Mouse (Mus musculus): Measurements from ENCODE around the gene Tmem210.

Gene Tmem210

DNA sequence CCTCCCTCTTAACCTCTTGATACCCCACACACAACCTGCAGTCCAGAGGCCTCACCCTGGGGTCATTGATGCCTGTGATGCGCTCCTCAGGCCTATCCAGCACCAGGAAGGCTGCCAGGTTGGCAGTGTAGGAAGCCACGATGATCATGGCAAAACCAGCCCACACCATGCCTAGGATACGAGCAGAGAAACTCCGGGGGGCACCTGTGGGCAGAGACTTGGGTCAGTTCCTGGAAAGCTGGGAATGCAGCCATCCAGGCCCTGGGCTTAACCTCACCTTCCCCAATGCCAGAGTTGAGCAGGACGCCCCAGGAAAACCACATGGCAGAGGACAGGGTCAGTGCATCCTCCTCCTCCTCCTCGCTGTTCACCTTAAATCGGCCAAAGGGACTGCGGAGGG is 9.1 kb downstream of the Tmem210 start:
- DNase-seq, result no peak

DNA sequence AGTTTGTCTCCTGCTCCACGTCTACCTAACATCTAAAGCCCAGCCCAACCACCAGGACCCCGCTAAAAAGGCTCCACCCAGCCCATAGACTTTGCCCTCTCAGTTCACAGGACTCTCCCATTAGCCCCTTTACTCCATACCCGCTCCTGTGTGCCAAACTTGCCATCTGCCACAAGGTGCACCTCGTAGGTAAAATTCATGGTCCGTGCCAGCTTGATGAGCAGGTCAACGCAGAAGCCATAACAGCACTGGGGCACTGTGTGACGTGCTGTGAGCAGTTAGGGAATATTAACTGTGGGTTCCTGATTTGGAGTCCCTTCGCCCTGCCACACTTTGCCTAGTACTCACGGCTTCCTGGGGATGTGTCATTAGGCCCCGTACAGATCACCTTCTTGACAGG is 10.1 kb downstream of the Tmem210 start:
- no peak for DNase-seq

DNA sequence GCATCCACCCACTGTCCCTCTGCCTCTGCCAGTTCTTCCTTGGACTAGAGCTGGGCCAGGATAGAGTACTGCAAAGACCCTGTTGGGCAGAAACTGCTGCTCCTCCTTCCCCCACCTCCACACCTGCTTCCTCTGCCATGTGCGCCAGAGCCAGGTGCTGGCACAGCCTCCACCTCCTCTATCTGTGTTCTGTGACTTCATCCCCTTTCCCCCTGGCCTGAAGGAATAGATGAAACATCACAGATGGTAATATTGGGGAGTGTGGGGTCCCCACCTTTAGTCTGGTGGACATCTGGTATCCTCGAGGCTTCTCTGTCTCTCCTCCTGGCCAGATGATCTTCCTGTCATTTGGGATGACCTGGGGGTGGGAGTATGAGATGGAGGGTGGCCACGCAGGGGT is 15.5 kb downstream of the Tmem210 start:
- no peak for DNase-seq

DNA sequence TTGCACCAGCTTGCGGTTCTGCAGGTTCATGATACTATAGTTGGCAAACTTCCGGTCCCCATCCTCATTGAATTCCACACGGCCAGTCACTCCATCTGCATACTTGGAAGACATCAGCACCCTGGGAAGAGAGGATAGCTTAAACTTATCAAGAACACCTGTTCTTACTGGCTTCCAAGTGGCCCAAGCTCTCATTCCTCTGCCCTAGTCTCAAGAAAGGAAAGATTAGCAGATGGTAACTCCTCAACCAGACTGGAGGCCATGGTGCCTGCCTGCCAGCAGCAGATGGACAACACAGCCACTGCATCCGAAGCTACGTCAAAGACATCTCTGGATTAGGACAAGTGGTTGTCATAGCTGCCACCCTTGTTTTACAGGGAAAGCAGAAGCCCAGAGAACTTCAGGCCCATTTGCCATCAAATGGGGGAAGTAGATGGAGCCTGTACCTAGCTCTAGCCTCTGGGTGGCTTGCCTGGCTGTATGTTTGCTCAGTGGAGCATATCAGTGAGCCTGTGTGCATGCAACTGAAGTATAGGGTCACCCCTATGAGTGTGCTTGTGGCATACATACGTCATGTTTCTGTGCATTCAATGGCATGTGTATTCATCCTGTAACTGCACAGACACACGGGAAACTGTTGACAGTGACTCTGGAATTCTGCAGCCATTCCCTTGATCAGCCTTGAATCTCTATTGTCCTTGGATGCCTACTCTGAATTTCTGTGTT is 16.1 kb downstream of the Tmem210 start:
- DNase-seq, result no peak

DNA sequence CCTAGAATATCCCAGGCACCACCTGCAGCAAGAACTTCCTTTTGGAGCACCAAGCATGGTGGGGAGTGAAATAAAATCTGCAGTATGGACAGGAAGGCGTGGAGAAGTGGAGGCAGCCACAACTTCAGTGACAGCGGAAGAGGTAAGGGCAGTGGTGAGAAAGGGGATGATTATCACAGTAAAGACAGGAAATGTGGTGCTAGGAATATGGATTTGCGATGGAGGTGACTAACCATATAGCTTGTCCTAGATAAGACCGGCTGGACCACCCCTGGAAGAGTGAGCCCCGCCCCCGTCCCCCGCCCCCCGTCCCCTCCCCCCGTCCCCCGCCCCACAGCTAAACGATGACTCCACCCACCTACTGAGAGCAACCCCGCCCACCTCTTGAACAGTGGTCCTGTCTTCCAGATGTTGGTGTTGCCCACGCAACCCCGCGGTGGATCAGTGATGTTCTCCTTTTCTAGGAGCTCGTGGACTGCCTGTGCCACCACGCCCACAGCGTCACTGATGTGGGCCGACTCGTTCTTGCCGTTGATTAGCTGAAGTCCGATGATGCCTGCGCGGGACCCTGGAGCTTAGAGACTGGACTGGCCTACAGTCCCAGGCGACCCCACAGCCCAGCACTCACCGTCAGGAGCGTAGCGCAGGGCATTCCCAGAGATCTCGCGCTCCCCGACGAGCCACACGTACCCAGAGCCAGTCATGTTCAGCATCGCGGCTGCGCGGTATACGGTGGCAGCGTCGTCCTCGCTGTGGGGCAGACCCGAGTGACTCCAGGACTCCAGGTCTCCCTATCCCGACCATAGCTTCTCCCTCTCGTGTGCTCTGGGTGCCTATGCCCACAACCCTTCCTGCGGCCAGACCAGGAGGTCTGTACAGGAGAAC is 17.0 kb downstream of the Tmem210 start:
- DNase-seq, result peak in 1 of 2 experiments; percentile 42

DNA sequence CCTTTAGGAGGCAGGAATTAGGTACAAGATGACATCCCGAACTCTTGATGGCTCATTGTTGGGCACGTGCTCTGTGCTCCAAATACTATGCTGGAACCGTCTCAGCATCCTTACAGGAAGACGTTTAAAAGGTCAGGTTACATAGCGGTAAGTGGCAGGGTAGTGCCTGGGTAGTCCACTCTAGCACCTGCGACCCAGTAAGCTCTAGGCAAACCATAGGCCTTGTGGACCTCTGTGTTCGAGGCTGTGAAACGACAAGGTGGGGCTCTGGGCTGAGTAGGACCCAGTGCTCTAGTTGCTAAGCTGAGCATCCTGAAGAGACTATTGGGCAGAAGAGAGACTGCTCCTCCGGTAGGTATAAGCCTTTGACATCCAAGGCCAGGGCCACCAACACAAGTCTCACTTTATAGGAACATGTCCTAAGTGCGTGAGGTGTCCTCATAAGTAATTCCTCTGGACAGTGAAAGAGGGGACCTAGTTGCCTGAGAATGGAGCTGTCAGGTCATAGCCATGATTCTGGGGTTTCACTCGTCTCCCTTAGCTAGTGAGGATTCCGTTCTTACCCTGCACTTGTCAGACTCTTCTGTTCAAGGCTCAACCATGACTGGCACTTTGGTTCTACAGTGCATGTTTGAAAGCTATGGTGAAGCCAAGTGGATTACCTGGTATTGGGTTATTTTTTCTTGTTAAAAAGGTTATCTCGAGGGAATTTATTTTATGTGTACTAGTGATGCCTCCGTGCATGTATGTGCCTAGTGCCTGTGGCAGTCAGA is 17.8 kb downstream of the Tmem210 start:
- no peak for DNase-seq

DNA sequence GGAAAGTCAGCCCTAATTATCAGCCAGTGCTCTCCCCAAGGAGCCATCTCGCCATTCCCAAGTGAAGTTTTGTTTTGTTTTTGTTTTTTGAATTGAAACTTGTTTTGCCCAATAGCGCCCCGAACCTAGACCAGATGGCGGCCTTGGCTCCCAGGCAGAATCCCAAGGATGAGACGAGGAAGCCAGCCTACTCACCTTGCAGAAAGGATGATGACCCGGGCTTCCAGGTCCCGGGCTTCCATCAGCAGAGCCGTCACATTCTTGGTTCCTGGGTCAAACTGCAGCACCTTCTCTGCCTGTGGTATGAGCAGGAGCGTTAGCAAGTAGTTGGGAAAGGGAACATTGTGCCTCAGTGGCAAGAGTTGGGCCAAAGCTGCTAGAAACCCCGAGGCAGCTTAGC is 22.2 kb downstream of the Tmem210 start:
- DNase-seq, result no peak

DNA sequence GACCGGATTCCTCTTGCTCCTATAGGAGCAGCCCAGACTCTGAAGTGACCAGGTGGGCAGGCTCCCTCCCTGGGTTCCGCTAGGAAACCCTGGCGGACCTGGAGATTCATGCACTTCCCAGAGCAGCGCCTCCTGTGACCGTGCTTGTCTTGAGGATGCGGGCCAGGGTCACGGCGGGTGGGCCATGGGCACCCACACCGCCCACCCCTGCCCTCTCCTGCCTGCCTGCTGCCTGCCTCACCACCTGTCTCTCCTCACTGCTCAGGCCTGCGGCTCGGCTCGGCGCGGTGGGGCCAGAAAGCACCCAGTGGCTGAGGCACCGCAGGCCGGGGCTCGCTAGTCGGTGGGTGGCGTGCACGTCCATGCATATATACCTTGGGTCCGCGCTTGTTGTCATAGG is 23.0 kb downstream of the Tmem210 start:
- DNase-seq, result no peak

DNA sequence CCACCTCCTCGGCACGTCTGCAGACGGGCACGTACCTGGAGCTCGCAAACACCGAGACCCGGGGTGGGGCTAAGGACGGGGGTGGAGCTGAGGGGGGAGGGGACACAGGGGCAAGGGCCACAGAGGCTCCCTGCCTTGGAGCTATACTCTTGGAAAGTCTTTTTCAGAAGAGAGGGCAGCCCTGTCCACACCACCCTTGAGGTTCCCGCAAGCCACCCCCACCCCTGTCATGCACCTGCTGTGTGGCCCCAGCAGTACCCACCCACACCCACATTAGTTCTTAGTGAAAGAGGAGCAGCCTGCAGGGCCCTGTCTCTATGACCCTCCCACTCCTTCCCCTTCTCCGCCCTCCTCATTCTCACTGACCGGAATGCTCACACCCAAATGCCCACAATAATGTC is 23.5 kb downstream of the Tmem210 start:
- DNase-seq, result no peak

DNA sequence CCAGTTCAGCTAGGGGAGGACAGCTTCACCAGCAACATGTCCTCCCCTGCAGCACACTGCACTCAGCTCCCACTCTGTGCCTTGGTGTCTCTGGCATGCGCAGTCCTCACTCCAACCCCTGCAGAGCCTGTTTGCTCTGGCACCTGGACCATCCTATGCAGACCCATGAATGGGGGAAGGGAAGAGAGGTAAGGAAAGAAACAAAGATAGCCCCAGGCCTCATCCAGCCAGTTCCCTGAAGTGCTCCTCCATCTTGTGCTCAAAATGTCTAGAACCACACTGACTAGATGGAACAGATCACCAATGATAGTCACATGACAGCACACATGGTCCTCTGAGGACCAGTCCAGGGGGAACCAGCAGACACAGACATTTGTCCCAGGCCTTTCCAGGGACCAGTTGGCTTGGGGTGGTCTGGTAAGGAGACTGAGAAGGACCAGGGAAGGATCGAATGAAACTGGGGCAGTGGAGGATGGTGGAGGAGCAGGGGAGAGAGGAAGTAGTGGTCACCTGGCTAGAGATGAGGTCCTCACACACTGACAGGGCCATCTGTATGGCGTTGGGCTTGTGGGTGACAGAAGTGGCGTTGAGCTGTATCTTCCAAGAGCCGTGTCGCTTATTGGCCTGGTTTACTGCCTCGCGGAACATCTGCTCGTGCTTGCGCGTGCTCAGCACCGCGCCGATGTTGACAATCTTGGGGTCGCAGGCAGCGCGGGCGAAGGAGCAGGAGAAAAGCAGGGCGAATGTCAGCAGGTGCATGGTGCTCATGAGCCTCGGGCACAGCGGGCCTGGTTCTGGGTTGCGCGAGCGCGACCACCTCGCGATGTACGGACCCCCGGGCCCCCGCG is 30.4 kb downstream of the Tmem210 start:
- no peak for DNase-seq

DNA sequence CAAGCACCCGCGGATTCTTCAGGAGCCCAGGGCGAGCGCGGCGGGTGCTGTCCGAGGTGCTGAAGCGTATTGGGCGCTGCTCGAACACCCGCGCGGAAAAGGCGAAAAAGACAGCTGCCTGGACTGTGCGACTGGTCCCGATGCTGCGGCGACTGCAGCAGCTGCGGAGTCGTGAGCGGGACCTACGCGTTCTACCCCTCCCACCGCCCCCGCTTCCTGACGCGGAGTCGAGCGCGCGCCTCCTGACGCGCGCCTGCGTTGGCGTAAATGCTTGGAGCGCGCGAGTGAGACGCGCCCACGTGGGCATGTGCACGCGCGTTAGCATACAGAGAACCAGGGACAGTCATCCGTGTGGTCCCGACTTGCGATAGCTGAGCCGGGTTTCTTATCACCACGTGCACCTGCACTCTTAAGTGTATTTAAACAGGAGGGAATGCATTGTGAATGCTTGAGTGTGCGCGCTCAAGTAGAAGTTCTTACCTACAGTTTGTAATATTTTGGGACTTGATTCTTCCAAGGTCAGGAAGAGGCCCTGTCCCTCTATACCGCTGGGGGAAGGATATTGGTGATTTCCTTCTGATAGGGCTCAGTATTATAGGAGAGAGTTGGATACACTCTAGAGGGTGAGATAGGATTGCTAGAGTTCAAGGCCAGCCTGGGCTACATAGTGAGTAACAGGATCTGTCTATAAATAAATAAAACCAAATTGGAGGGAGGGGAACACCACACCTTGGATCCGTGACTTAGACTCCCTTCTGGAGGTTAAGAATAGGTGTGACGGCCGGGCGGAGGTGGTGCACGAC is 31.2 kb downstream of the Tmem210 start, which contains the start of gene Grin1:
Gene Grin1 (minus strand): TSS at position 217 of the 803 bp plus-strand sequence.
- DNase-seq, result peak; percentile 53 to 69

DNA sequence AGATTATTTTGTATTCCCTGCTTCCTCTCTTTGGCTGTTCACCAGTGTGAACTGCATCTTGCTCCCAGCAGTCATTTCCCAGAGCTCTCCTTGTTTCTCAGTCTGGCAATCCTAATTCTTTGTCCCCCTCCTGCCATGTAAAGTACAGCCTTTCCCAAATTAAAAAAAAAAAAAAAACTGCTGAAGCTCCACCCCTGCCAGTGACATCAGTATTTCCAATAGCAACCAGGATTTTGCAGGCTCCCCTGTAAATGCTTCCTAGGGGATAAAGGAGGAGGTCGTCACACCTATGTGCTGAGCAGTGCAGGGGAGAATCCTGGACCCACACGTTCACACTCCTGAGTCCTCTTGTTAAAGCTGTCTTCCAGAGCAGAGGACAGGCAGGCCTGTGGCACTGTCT is 32.1 kb downstream of the Tmem210 start:
- DNase-seq, result no peak

DNA sequence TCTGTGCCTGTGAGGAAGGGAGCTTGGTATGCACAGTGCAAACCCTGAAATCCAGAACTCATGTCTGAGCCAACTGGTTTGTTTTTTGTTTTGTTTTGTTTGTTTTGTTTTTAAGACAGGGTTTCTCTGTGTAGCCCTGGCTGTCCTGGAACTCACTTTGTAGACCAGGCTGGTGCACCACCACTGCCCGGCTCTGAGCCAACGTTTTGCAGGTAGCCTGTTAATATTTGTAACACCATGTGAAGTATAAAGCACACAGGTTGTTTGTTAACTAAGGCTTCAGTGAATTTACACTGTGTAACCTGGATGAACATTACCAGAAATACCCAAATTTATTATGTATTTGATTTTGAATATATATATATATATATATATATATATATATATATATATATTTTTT is 38.1 kb downstream of the Tmem210 start:
- peak in 1 of 2 experiments; percentile 18 for DNase-seq

DNA sequence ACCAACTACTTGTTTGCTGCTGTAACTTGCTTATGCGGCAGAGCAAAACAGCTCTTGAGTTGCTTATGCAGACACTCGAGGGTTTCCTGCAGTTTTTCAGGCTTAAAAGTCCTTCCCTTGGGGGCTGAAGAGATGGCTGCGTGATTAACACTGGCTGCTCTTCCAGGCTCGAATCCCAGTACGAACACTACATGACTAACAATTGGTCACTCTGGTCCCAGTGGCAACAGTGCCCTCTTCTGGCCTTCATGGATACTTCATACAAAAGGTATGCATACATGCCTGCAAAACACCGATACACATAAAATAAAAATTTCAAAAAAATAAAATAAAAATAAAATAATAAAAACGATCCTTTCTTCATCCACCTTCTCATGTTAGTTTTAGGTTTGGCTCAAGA is 40.5 kb downstream of the Tmem210 start:
- peak; percentile 52 to 64 for DNase-seq

DNA sequence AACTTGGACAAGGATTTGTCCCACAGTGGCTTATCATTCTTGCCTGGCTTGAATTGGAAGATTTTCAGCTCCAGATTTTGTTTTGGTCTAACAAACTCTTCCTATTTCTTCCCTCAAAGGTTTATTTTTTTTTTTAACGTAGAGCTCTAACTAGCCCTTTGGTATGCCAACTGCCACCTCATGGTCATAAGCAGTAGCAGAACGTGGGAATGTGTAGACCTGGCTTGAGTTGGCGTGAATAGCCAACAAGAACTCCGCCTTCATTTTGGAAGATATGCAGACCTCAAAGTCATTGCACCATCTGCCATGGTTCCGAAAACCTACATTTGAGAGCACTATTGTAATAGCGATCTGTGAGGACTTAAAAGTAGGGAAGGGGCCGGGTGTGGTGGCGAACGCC is 43.5 kb downstream of the Tmem210 start:
- DNase-seq, result no peak

DNA sequence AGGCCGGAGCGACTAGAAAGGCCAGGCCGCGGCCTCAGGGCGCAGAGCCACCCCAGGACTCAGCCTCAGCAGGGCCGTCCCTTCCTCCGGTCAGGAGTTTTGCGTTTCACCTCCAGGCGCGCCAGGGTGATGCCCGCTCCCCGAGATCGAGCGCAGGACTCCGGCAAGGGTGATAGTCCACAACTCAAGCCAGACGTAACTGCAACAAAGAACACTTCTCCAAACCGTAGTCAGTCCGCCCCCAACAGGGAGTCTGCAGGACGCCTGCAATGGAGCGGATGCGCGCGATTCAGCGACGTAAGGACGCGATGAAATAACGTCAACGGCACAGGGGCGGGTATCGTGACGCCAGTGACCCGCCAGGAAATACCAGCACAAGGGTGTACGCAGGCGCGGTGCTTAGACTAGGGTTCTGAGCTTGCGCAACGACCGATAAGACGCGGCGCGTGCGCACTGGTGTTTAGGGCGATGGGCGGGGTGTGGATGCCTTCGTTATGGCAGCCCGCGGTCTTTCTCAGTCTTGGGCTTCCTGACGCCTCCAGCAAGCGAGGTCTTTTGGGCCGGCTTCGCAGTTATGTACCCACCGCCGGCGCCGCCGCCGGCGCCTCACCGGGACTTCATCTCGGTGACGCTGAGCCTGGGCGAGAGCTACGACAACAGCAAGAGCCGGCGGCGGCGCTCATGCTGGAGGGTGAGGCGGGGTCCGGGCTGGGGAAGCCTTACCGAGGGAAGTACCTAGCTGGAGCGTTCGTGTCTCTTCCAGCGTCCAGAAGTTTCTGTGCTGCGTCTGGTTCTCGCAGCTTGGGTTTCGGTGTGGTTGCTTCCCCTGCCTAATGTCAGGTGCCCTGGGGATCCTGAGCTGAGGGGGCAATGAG is 44.6 kb downstream of the Tmem210 start, which contains the start of gene Man1b1:
Gene Man1b1 (plus strand): TSS at position 53 of the 875 bp plus-strand sequence.
- peak; percentile 99 to 100 for DNase-seq

DNA sequence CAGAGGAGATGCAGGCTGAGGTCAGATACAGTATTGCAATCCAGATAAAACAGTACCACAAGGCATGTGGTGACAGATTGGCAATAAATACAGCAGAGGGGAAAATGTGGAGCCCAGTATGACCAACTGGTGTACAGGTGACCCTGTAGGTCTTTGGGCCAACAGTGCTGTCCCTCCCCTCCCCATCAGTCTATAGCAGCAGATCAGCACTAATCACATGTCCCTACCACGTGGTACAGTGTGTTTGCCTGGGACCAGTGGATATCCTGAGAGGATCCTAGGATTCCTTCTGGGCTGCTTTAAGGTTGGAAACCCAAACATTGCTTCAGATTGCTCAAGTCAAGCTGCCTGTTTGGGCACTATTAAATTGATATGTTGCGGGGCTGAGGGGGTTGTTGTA is 45.6 kb downstream of the Tmem210 start:
- no peak for DNase-seq

DNA sequence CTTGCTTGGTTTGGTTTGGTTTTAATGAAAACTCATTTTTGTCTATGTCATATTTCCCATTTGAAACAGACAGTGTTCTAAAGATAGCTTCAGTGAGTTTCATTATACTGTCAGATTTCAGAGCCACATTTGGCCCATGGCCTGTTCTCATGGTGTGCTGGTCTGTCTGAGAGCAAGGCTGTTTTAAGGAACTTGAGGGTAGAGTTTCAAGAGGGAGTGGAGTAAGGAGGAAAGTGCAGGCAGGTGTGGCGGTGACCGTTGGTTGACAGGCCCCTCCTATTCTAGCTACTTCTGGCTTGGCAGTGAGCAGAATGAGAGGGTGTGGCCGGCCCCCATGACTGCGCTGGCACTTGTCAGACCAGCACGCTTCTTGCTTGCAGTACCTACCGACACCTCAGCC is 50.4 kb downstream of the Tmem210 start:
- DNase-seq, result no peak

Data from kidney, postnatal 25 days (tissue).